In the genomic region with DNA sequence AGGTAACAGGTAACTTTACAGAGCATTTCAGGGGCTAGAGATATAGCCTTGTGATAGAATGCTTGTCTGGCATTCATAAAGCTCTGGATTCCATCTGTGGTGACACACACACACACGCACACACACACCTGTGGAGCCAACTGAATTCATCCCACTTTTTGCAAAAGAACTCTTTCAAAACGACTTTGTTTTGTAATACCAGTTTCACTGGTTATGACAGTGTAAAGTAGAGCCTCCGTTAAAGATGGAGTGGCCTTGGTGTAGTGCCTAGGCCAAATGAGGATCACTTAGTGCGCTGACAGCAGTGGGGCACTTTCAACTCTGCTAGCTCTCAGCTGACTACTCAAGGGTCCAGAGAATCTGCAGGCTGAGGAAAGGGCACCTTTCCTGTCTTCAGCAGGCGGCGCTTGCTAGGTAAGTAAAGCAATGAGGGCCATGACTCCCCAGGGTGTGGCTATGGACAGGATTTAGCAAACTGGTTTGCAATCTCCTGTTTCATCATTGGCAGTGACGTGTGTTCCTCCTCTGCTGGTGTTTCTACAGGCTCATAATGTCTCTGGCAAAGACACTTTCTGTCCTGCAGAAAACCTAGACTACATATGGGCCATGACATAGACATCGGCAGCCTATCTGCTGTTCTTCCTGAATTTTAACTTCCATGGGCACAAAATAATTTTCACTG, we compare ENCODE assay signal across 10 mouse cellular contexts.
"Had no signal": no experiment of that assay in that cellular context is flagged by ENCODE, and none has a peak within 500 bp of the region (broad histone marks: within the 10 kb centered on the region; RNA-seq: fewer than 3 reads in every experiment).

No protein-coding gene starts in this region.

- H3K9me3 ChIP-seq: limb, embryonic 15.5 days; midbrain, embryonic 10.5 days had no signal

- H3K4me1 ChIP-seq: limb, embryonic 15.5 days; midbrain, embryonic 10.5 days had no signal

- H3K4me2 ChIP-seq: limb, embryonic 15.5 days had no signal

- H3K27me3 ChIP-seq: limb, embryonic 15.5 days had no signal

- H3K9ac ChIP-seq: limb, embryonic 15.5 days had no signal

- H3K36me3 ChIP-seq: limb, embryonic 15.5 days; midbrain, embryonic 10.5 days had no signal

- H3K4me3 ChIP-seq: limb, embryonic 15.5 days; midbrain, embryonic 10.5 days had no signal

- DNase-seq: kidney, adult 18-20 months; kidney, postnatal 10 days; lung, adult 18-20 months; midbrain, embryonic 14.5 days; right cerebral cortex, adult 18-20 months; right cerebral cortex, postnatal 25 days; thymus, adult 18-20 months; thymus, postnatal 14 days had no signal

- H3K27ac ChIP-seq: limb, embryonic 15.5 days; midbrain, embryonic 10.5 days had no signal
